Mouse (Mus musculus) inflammation-experienced regulatory T-cells, adult 6 months (primary cell): ENCODE results near the gene Slc52a3. TPM values are rescaled to one million over a fixed set of nuclear protein-coding genes. Genes with fewer than 3 reads are reported as not detected.
"Not testable (repeated sequence)": the region's sequence is repeated elsewhere in the genome, so short reads cannot be mapped to it uniquely, and the experiment has no call there.

ENCODE experiments used
- ATAC-seq: one replicate; pipeline ENCODE4 v1.8.0; 2017
- polyA plus RNA-seq, 3 experiments: library from polyadenylated mRNA; unstranded; fragments of 100-300 nt; shearing (Covaris generic); gene quantifications; one replicate each; pipeline ENCODE4 v1.2.1; 2017

Gene Slc52a3
- polyA plus RNA-seq, 3 experiments from 2014 or later, result 5.3 to 16.5 (median 8.9) TPM

- ATAC-seq, result peak; percentile 63
Measured at GRCm38 (mm10) chr2:151973595-151974562, 22.4 kb upstream of the Slc52a3 start.

DNA sequence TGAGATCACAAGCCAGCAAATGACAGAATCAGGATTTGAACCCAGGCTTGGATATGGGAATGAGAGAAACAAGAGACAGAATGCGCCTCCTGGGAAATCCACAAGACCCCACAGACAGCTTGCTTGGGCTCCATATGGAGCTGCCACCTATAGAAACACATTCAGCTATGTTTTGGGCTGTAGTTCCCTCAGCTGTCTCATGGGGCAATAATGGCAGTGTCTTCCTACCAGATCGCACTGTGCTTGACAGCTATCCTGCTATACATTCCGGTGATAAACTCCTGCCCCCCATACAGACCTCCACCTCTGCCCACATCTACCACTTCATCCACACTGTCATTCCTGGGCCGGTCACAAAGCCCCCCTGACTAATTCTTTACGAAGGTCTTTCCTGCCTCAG is 21.0 kb upstream of the Slc52a3 start:
- no peak for ATAC-seq

GRCm38 (mm10) chr2:151976067-151976466 is 20.2 kb upstream of the Slc52a3 start:
- no peak for ATAC-seq

DNA sequence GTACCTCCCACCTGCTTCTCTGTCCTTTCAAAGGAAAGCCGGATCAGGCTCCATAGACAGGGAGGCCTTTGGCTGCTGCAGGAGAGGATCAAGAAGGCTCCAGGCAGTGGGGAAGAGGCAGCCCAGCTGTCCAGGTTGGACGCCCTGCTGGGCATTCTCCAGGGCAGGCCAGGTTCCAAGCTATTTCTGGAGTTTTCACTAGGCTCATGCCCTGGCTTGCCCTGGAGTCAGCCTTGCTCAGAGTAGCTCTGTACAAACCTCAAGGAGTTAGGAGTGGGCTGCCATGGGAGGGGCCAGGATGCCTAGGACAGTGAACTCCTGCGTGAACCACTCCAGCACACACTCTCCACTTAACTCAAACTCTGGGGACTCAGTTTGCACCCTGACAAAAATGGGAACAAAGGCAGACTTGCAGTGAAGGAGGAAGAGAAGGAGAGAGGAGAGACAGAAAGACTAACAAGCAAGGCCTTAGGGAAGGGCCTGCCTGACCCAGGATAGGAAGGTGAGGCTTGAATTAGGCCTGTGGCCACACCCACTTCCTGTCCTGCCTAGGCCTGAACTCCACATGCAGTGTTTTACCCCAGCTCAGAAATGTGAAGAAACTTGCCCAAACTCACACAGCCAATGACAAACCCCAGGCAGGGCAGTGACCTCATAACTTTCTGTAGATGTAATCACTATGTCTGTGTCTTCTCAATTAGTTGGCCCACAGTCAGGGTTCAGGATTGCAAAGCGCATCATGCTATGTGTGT is 18.4 kb upstream of the Slc52a3 start:
- ATAC-seq, result no peak

GRCm38 (mm10) chr2:151978494-151978893 is 17.8 kb upstream of the Slc52a3 start:
- no peak for ATAC-seq

DNA sequence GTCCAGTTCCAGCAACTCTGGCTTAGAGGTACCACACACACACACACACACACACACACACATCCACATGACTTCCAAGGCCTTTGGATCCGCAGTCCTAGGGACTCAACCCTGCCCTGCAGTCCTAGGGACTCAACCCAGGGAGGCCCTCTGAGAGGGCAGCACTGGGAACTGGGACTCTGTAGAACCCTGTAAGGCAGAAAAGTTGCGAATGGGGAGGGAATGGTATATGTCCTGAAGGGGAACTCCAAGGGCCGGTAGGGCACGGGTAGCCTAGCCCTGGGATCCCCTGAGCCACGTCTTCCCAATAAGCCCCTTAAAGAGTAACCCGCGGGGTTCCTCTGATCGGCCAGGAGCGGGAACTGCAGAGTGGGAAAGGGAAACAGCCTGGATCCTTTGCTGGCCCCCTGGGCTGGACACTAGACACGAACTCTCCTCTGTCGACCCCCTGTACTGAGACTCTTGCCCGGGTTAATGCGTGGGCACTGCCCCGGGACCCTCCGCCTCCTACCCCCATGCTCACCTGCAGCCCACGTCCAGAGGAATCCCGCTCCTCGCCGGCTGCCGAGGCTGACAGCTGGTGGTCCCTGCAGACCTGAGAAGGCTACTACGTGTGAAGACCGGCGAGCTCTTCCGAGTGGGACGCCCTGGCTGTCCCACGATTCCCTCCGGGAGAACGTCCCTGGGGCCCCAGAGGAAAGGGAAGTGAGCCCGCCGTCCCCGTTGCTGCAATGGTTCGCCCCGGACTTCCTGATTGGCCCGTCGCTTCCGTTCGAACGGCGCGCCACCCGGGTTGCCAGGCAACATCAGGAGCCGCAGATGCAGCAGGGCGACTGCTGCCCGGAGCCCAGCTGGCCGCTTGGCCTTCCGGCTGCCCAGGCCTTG is 16.6 kb upstream of the Slc52a3 start, which contains the start of gene Fam110a:
Fam110a (minus strand) TSS at position 750 of the 885 bp plus-strand sequence.
- ATAC-seq, result peak; percentile 94

DNA sequence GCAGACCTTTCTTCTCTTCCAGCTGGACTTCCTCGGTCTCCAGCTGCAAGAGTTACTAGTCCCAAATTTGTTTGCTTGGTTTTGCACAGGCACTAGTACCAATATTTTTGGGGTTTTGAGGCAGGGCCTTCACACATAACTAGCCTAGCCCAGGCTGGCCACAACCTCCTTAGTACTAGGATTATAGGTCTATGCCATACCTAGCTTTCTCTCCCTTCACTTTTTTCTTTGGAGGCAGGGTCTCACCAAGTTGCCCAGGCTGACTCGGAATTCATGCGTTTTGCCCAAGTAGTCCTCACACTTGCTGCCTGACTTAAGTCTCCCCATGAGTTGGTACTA is 16.0 kb upstream of the Slc52a3 start:
- ATAC-seq, result no peak

DNA sequence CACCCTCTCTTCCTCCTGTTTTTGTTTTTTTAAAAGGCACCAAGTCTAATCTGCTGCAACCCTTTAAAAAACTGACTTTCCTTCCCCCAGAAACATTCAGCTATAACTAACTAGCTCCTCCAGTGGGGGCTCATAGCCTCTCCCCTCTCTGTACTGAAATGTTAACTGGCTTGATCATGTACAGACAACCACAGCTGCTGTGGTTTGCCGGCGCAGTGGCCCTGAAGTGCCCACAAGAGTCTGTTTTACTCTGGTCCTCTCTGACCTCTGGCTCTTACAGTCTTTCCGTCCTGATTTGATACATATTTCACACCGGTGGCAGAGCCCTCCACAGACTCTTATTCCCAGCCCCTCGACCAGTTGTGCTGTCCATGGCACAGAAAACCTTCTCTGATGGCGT is 15.0 kb upstream of the Slc52a3 start:
- ATAC-seq, result no peak

DNA sequence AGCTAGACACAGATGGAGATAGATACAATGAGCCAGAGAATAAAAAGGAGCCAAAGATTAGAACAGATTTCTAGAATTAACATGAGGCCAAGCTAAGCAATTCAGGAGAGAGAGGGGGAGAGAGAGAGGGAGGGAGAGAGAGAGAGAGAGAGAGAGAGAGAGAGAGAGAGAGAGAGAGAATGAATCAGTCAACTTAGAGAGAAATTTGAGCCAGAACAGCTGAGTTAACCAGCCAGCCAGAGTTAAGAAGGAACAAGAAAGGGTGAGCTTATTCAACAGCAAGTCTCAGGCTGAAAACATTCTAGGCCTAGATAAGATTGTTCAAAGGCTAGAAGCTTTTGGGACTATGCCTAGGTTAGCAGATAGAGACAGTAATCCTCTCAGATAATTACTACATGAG is 13.8 kb upstream of the Slc52a3 start:
- no peak for ATAC-seq

DNA sequence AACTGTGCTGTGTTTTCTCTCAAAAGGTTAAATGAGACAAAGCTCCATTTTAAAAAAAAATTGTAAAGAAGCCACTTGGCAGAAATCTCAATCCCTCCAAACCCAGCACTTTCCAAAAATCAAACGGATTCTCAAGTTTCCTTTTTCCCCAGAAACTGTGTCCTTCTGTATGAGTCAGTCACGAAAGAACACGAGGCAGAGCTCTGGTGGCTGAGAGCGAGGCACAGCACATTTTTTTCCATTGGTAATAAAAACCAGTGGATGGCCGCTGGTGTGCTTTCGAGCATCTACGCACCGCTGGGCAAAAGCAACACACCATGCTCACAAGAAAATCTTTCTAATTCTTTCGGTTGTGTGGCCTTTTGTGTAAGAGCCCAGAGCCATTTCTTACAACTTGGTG is 12.3 kb upstream of the Slc52a3 start:
- no peak for ATAC-seq

- no peak for ATAC-seq
Measured at GRCm38 (mm10) chr2:151985426-151986172, 10.7 kb upstream of the Slc52a3 start.

DNA sequence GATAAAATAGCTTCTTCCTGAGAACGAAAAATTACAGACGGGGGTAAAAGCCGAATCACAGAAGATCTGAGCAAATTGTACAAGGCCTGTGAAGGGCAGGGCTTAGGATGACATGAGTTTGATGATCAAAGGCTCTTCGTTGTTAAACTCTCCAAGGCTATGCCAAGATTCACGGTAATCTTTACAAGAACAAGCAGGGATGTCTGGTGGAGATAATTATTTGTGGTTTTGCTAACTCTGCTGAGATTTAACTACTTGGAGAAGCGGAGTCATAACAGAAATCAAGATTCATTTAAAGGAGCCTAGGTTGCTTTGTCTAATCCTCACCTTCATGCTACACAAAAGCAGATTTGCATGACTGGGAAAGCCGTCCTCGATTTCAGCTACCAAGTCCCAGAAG is 9.4 kb upstream of the Slc52a3 start:
- no peak for ATAC-seq

GRCm38 (mm10) chr2:151988978-151989377 is 7.3 kb upstream of the Slc52a3 start:
- ATAC-seq, result no peak

DNA sequence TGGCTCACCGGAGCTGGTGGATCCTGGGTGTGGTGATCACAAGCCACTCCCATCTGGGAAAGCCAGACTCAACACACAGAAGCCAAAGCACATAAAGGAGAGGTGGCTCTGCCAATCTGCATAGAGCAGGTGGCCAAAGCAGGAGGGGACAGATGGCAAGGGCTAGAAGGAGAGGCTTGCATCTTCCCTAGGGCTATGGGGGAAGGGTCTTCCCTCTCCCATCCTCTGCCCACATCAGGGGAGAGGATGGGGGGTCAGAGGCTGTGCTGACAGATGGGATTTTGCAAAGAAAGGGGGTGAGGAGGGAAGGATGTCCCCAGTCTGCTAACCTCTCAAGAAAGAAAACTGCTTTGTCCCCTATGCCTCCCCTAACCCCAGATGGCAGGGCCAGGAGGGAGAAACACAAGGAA is 5.3 kb upstream of the Slc52a3 start:
- no peak for ATAC-seq

GRCm38 (mm10) chr2:151991446-151991845 is 4.9 kb upstream of the Slc52a3 start:
- no peak for ATAC-seq

DNA sequence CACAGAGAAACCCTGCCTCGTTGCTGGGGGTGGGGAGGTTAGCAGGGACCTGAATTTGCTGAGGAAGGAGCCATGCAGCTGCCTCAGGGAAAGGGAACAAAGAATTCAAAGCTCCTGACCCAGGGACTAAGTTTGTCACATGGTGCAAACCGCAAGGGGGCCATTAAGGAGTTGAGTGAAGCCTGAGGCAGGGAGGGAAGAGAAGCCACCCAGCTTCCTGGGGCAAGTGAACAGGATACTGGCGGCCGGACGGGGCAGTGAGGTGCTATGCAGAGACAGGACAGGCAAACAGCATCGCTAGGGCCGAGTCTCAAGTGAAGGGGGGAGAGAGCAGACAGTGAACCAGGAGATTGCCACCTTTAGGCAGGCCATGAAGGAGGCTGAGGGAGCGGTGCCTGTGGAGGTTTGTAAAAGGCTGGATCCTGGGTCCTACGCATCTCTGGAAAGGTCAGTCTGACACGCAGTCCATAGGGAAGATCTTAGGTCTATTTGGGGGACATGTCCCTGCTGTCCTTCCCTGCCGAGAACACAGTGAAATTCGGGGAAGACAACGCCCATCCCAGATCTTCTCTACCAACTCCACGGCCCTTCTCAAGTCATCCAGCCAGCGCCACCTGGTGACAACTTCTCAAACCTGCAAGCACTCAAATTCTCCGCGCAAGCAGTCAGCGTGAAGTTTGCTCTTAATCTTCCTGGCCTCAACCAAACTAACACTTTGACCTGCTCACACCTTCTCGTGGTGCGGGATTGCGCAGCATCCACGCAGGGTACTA is 1.8 kb upstream of the Slc52a3 start:
- peak; percentile 61 for ATAC-seq

- not testable (repeated sequence) for ATAC-seq
Measured at GRCm38 (mm10) chr2:151997190-151997575, 872 bp downstream of the Slc52a3 start.

DNA sequence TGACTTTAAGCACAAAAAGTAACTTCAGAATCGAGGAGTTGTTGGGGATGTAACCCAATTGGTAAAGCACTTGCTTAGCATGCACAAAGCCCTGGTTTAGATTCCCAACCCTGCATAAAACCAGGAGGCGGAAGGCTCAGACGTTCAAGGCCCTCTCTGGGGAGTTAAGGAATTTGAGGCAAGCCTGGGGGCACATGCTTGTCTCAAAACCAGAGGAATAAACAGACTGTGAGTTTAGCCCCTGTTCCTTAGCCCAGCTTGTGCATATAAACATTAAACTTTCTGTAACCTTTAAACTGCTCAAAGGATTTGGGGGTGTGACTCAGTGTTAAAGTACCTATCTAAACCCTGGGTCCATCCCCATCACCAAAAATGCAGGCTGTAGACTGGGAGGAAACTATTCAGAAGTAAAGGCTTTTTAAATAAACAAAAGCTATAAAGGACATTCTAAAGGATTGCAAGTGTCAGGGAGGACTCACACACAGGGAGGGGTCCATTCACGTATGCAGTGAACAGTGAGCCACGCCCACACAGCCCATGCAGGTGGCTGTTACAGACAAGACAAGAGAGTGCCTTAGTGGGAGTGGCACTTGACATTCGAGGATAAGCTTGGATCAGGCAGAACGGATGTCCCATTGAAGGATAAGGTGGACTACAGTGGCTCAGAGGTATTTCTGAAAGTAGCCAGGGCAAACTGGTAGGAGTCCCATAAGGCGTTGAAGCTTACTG is 1.6 kb downstream of the Slc52a3 start:
- no peak for ATAC-seq

- ATAC-seq, result no peak
Measured at GRCm38 (mm10) chr2:151998505-151998899, 2.2 kb downstream of the Slc52a3 start.

GRCm38 (mm10) chr2:151998932-151999331 is 2.6 kb downstream of the Slc52a3 start:
- no peak for ATAC-seq
